Mouse (Mus musculus) monocyte, adult 59 days (primary cell): ENCODE measurements around the gene Cyp2b9. TPM values are rescaled to one million over a fixed set of nuclear protein-coding genes. Genes with fewer than 3 reads are reported as not detected.

Experiments used
- total RNA-seq, 2 experiments: library from RNA; stranded (reverse); gene quantifications; one replicate each; pipeline ENCODE4 v1.2.4; 2023

The Cyp2b9 gene
- total RNA-seq = not detected

DNA sequence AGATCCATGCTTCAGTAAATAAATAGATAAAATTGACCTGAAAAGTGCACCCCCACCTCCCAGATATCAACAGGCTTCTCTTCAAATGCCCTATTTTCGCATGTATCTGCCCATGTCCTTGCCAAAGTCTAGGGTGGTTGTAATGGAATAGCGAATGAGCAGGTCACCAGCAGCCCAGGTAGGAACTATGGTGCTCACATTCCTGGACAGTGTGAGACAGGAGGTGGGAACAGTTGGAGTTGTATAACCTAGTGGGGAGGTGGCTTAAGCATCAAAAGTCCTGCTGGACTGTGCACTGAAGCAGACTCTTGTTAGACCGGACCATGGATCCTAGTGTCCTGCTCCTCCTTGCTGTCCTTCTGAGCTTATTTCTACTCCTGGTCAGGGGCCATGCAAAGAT lies at the start of gene Cyp2b9:
Gene Cyp2b9, plus strand, starts transcription at position 301 of the 400 bp plus-strand sequence.

DNA sequence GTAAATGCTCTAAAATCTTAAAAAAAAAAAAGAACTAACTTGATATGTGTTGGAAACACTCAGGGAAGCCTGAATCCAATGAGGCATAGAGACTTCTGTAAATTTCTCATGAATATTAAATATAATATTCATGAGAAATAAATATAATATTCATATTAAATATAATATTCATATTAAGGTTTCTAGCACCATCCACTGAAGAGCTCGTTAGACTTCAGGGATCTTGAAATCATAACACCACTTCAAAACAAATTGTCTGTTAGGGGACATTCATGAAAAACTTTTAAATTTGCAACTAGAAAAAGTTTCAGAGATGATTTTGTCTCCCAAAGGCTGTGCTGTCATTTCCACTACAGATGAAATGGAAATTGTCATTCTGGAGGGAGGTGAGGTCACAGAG lies 86.8 kb downstream of the Cyp2b9 start, which contains the start of gene Vmn1r184:
Gene Vmn1r184, plus strand, starts transcription at position 301 of the 400 bp plus-strand sequence.

Other genes with a start within 250 kb of the Cyp2b9 start
- gene Cyp2b13, start 111.9 kb upstream of the Cyp2b9 start, total RNA-seq = not detected
- gene Vmn1r184, start 86.9 kb downstream of the Cyp2b9 start, total RNA-seq = not detected
- not detected for gene Cyp2a4, start 133.8 kb downstream of the Cyp2b9 start, total RNA-seq
- not detected for gene Nlrp9c, start 230.3 kb downstream of the Cyp2b9 start, total RNA-seq